9 mouse cellular contexts compared by ENCODE assay signal in the genomic region with DNA sequence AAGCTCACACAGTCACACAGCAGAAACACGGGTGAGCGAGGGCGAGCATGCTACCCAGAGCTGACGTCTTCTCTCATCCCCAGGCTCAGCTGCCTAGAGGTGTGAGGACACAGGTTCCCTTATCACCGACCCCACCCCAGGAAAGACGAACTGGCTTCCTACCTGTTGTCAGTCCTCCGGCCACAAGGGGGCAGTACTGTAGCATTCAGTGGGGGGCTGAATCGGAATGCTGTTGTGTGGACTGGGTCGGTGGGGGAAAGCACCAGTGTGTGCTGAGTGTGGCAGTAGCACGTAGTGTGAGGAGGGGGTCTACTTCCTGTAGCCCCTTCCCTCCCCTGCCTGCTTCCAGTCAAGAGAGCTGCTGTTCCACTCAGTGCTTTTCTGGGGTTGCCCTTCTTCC. TPM values are rescaled to one million over a fixed set of nuclear protein-coding genes. Genes with fewer than 3 reads are reported as not detected.
DNase-seq lines count a peak whose midpoint lies in the region; ATAC-seq and TF ChIP-seq lines count a peak whose summit lies in the region.
"Had no signal": no experiment of that assay in that cellular context is flagged by ENCODE, and none has a peak within 500 bp of the region (broad histone marks: within the 10 kb centered on the region; RNA-seq: fewer than 3 reads in every experiment).

No protein-coding gene starts in this region.

- no peak for TF ChIP-seq POLR2A in cortical plate, adult 2 months (IDR thresholded peaks at IDR 0.05; ENCODE audit: extremely low read depth, insufficient read depth, low read length)

- H3K36me3 ChIP-seq in heart, embryonic 11.5 days (ENCODE audit: control insufficient read depth, insufficient read depth, low read length) = no peaks in the 10 kb centered on the region
- H3K36me3 ChIP-seq: limb, embryonic 12.5 days had no signal

- DNase-seq in heart, adult 11 months = peak; percentile 94
- DNase-seq in 3134 (ENCODE audit: extremely low read depth, insufficient read length, low spot score) = peak; percentile 25
- DNase-seq in NIH3T3 (ENCODE audit: low read depth) = peak; percentile 67
- peak; percentile 56 to 72 for DNase-seq in kidney, postnatal 25 days
- peak; percentile 20 for DNase-seq in retina, adult 2 months (ENCODE audit: low read depth, low spot score)
- DNase-seq in urinary bladder, postnatal 4 days (ENCODE audit: low spot score in 2 of 2) = peak; percentile 28 to 68

- H3K4me2 ChIP-seq in heart, embryonic 11.5 days = no peak overlapping the region
- H3K4me2 ChIP-seq: limb, embryonic 12.5 days had no signal

- no peak overlapping the region for H3K27ac ChIP-seq in heart, embryonic 11.5 days (ENCODE audit: low read depth, low read length)
- no peak overlapping the region for H3K27ac ChIP-seq in cortical plate, adult 2 months (ENCODE audit: insufficient read depth, low read length)
- H3K27ac ChIP-seq: limb, embryonic 12.5 days had no signal

- H3K9me3 ChIP-seq in heart, embryonic 11.5 days (replicated peaks; ENCODE audit: control insufficient read depth, low read length) = no peaks in the 10 kb centered on the region
- H3K9me3 ChIP-seq: limb, embryonic 12.5 days had no signal

- H3K9ac ChIP-seq in heart, embryonic 11.5 days (ENCODE audit: low read depth, low read length) = no peak overlapping the region
- H3K9ac ChIP-seq: limb, embryonic 12.5 days had no signal

- H3K4me1 ChIP-seq in heart, embryonic 11.5 days (ENCODE audit: control insufficient read depth, insufficient read depth, low read length) = 0 out of 2 replicates have a peak, but pooled peaks cover 6% of the 10 kb centered on the region
- H3K4me1 ChIP-seq in cortical plate, adult 2 months (ENCODE audit: control insufficient read depth, insufficient read depth, low read length) = peaks cover 4% of the 10 kb centered on the region; the same call in 1 of the 2 replicates

- WGBS in heart, embryonic 11.5 days (ENCODE audit: insufficient replicate concordance) = 29% methylated on average over 10 of the region's 10 CpGs

- no peak overlapping the region for H3K4me3 ChIP-seq in heart, embryonic 11.5 days (ENCODE audit: low read depth, low read length)
- no peak overlapping the region for H3K4me3 ChIP-seq in cortical plate, adult 2 months (ENCODE audit: insufficient read depth, low read length)
- H3K4me3 ChIP-seq: limb, embryonic 12.5 days had no signal

- no peak; the same call in 1 of the 2 replicates for ATAC-seq in heart, embryonic 11.5 days (replicated peaks; ENCODE audit: insufficient number of reproducible peaks, low FRiP score, low TSS enrichment)

- TF ChIP-seq CTCF in cortical plate, adult 2 months (IDR thresholded peaks at IDR 0.05; ENCODE audit: extremely low read depth, insufficient read depth, low read length) = peak; percentile 73

- 0 out of 2 replicates have a peak, but pooled peaks cover 5% of the 10 kb centered on the region for H3K27me3 ChIP-seq in heart, embryonic 11.5 days (ENCODE audit: control insufficient read depth, insufficient read depth, low read length)

RNA-seq across cellular contexts. Expression of a gene that starts 16.3 kb away (rescaled TPM):
- 0.39 and 0.54 TPM in 2 replicates for polyA plus RNA-seq in heart, embryonic 11.5 days (2014; fragmentation: Nextera tagmentation; extraction: Ambion mirVana)
- 129 and 142 TPM in 2 replicates for polyA plus RNA-seq in cortical plate, adult 2 months (2012; rRNA removed)

RNA-seq across cellular contexts. Expression of a gene that starts 39.1 kb away (rescaled TPM):
- polyA plus RNA-seq in heart, embryonic 11.5 days (2014; fragmentation: Nextera tagmentation; extraction: Ambion mirVana) = 0.47 and 0.63 TPM in 2 replicates
- polyA plus RNA-seq in cortical plate, adult 2 months (2012; rRNA removed) = 0.23 and 0.31 TPM in 2 replicates

RNA-seq across cellular contexts. Expression of a gene that starts 46.8 kb away (rescaled TPM):
- 9.0 and 14.2 TPM in 2 replicates for polyA plus RNA-seq in heart, embryonic 11.5 days (2014; fragmentation: Nextera tagmentation; extraction: Ambion mirVana)
- 32.0 and 36.7 TPM in 2 replicates for polyA plus RNA-seq in cortical plate, adult 2 months (2012; rRNA removed)

RNA-seq across cellular contexts. Expression of a gene that starts 54.0 kb away (rescaled TPM):
- 0.15 and 0.23 TPM in 2 replicates for polyA plus RNA-seq in heart, embryonic 11.5 days (2014; fragmentation: Nextera tagmentation; extraction: Ambion mirVana)
- 0.51 and 0.69 TPM in 2 replicates for polyA plus RNA-seq in cortical plate, adult 2 months (2012; rRNA removed)

Comparison
In these comparisons a context has a peak if more than half of its experiments do, and no peak if none do; other contexts are left out.
1. DNase-seq: peak in every context shown above with its lines; median percentile 94 in heart, adult 11 months; 67 in NIH3T3; 64 in kidney, postnatal 25 days; 48 in urinary bladder, postnatal 4 days; 25 in 3134; 20 in retina, adult 2 months.
2. RNA of a gene that starts 16.3 kb away (polyA plus RNA-seq): 129 to 142 TPM in cortical plate, adult 2 months; 0.39 to 0.54 TPM in heart, embryonic 11.5 days; every median in the first group is over 10 times any median in the second.